Mouse (Mus musculus) neural tube, embryonic 11.5 days (tissue): ENCODE results near the gene Rnf212b. TPM values are rescaled to one million over a fixed set of nuclear protein-coding genes. Genes with fewer than 3 reads are reported as not detected.

ENCODE experiments used
- ATAC-seq: fragments of 200-750 bp; cut with Nextera tagmentation; 2 replicates; pipeline ENCODE4 v1.8.0; 2017; ENCODE audit warnings: moderate number of reproducible peaks, mild to moderate bottlenecking, moderate TSS enrichment, moderate library complexity; ENCODE audit not compliant: insufficient read depth, low FRiP score, low TSS enrichment
- DNase-seq: peaks from one replicate; pipeline ENCODE4 v3.0.0-alpha.2; 2015; ENCODE audit warnings: low spot score
- H3K27ac ChIP-seq: fragments of 300-500 bp; sonication (generic); 2 replicates; pipeline ENCODE4 v1.5.1; 2014; ENCODE audit warnings: low read depth, mild to moderate bottlenecking, low read length
- H3K27me3 ChIP-seq: fragments of 300-500 bp; sonication (generic); 2 replicates; pipeline ENCODE4 v1.6.1; 2014; ENCODE audit warnings: mild to moderate bottlenecking, low read length, mixed read lengths; ENCODE audit not compliant: control insufficient read depth, insufficient read depth
- H3K36me3 ChIP-seq: fragments of 300-500 bp; sonication (generic); 2 replicates; pipeline ENCODE4 v1.6.1; 2014; ENCODE audit warnings: mild to moderate bottlenecking, low read length, moderate library complexity, mixed read lengths; ENCODE audit not compliant: control insufficient read depth, insufficient read depth
- H3K4me1 ChIP-seq: fragments of 300-500 bp; sonication (generic); 2 replicates; pipeline ENCODE4 v1.6.1; 2014; ENCODE audit warnings: low read length, mixed read lengths; ENCODE audit not compliant: control insufficient read depth, insufficient read depth
- H3K4me2 ChIP-seq: fragments of 300-500 bp; sonication (generic); 2 replicates; pipeline ENCODE4 v1.6.1; 2014; ENCODE audit warnings: low read depth, mild to moderate bottlenecking, moderate library complexity
- H3K4me3 ChIP-seq: fragments of 300-500 bp; sonication (generic); 2 replicates; pipeline ENCODE4 v1.5.1; 2014; ENCODE audit warnings: low read depth, low read length
- H3K9ac ChIP-seq: fragments of 300-500 bp; sonication (generic); 2 replicates; pipeline ENCODE4 v1.6.1; 2014; ENCODE audit warnings: mild to moderate bottlenecking, low read length
- H3K9me3 ChIP-seq: fragments of 300-500 bp; sonication (generic); 2 replicates; pipeline ENCODE4 v1.6.1; 2016; ENCODE audit warnings: low read length; ENCODE audit not compliant: control insufficient read depth
- WGBS: fragments of 180-500 bp; shearing (Covaris S2); extraction: QIAGEN DNeasy Blood & Tissue Kit; methylation state at CpG from one replicate; pipeline ENCODE4 v1.1.7; 2014; 5-methylcytosine and 5-hydroxymethylcytosine counted together
- polyA plus RNA-seq: library from polyadenylated mRNA; unstranded; fragments of >200 nt; fragmentation: Nextera tagmentation; extraction: Ambion mirVana; gene quantifications from 2 replicates; pipeline ENCODE4 v1.2.1, GENCODE M21; 2014

Gene Rnf212b
- polyA plus RNA-seq, 1 experiment from 2014 or later: not detected

DNA sequence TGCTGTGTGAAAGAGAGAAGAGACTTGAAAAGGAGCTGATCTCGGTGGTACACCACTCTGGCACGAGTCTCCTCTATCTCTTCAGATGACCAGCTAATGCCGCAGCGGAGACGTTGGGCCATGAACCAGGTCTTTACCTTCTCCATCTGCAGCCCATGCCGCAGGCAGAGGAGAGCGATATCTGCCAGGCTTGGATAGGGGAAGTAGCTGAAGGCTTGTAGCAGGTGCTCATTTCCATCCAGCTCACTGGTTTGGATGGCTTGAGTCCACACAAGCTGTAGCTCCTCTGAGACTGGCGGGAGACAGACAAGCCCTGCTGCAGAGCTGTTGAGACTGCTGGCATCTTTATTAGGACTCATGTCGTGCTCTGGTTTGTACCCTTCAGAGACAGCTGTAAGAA lies 44.0 kb downstream of the Rnf212b start:
- H3K27me3 ChIP-seq: no peaks in the 10 kb centered on the region
- no peak overlapping the region for H3K4me3 ChIP-seq
- H3K36me3 ChIP-seq: peaks cover 3% of the 10 kb centered on the region; the same call in 1 of the 2 replicates
- no peak for DNase-seq
- H3K4me2 ChIP-seq: no peak overlapping the region
- no peaks in the 10 kb centered on the region for H3K4me1 ChIP-seq
- H3K9me3 ChIP-seq: no peaks in the 10 kb centered on the region
- WGBS: 93% methylated on average over 9 of the region's 9 CpGs
- no peak for ATAC-seq
- H3K9ac ChIP-seq: no peak overlapping the region
- no peak overlapping the region for H3K27ac ChIP-seq

DNA sequence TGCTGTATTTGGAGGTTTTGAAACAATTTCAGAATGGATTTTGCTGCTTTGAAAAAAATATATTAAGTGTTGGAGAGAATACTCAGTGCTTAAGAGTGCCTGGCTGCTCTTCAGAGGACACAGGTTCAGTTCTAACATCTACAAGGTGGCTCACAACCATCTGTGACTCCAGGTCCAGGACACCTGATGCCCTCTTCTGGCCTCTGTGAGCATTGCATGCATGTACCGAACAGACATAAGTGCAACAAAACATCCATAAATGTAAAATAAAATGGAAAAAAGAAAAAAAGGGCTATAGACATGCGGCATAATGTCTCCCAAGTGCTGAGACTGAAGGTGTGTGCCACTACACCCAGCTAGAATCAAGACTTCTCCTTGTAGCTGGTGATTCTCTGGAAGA lies 46.6 kb downstream of the Rnf212b start:
- no peak overlapping the region for H3K27ac ChIP-seq

DNA sequence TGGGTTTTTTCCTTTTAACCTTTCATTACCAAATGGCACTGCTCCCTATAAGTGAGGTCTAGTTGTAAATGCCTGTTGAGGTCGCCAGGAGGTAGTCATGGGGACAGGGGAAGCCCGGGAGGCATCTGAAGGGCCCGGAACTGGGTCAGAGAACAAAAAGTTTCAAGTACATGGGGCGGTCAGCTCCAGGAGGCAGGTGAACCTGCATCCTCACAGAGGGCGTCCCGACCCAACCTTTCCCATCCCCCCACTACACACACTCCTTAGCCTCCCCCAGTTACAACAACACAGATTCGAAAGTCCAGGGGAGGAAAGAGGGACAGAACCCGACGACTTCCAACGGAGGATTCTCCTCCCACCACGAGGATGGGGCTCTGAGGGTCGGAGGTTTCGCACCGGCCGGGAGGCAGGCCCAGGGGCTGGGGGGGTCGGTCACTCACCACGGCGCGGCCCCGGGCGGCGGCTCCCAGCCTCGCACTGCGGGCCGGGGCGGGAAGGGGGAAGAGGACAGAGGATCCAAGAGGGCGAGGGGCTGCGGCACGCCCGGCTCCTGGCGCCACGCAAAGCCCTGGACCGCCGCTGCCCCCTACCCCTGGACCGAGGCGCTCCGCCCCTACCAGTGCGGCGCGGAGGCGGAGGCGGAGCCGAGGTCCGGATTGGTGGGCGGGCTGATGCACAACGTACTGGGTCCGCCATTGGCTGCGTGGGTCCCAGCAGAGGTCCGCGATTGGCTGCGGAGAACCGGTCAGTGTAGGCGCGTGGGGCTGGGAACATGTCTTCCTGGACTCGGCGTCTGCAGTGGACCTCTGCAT lies 49.8 kb downstream of the Rnf212b start:
- under 1% methylated on average over 56 of the region's 56 CpGs for WGBS
- H3K4me3 ChIP-seq: peak overlapping the region; percentile 93
- H3K27ac ChIP-seq: peak overlapping the region; percentile 64
- peak overlapping the region; percentile 93 for H3K9ac ChIP-seq
- 0 out of 2 replicates have a peak, but pooled peaks cover 3% of the 10 kb centered on the region for H3K4me1 ChIP-seq
- peak overlapping the region; percentile 84 for H3K4me2 ChIP-seq
- ATAC-seq (peak; percentile 100), DNase-seq (peak; percentile 94)
- H3K9me3 ChIP-seq: no peaks in the 10 kb centered on the region
- H3K27me3 ChIP-seq: no peaks in the 10 kb centered on the region
- H3K36me3 ChIP-seq: no peaks in the 10 kb centered on the region

More for the DNA sequence above, 46.6 kb downstream of the Rnf212b start:
- Histone ChIP-seq H3K4me1 (0 out of 2 replicates have a peak, but pooled peaks cover 3% of the 10 kb centered on the region), H3K27me3 (no peaks in the 10 kb centered on the region), H3K9me3 (no peaks in the 10 kb centered on the region), H3K9ac (no peak overlapping the region), H3K4me2 (no peak overlapping the region), H3K36me3 (peaks cover 3% of the 10 kb centered on the region; the same call in 1 of the 2 replicates), H3K4me3 (no peak overlapping the region)
- 47% methylated on average over 2 of the region's 2 CpGs for WGBS
- DNase-seq: peak; percentile 34
- no peak for ATAC-seq

GRCm38 (mm10) chr14:54864313-54865036 lies 50.5 kb downstream of the Rnf212b start:
- Histone ChIP-seq H3K27ac (peak overlapping the region; percentile 64), H3K4me2 (peak overlapping the region; percentile 84), H3K36me3 (no peaks in the 10 kb centered on the region), H3K9ac (peak overlapping the region; percentile 93), H3K4me3 (peak overlapping the region; percentile 93), H3K9me3 (no peaks in the 10 kb centered on the region), H3K4me1 (0 out of 2 replicates have a peak, but pooled peaks cover 3% of the 10 kb centered on the region), H3K27me3 (no peaks in the 10 kb centered on the region)
- WGBS: 16% methylated on average over 21 of the region's 21 CpGs
- no peak for DNase-seq
- no peak; the same call in 1 of the 2 replicates for ATAC-seq

DNA sequence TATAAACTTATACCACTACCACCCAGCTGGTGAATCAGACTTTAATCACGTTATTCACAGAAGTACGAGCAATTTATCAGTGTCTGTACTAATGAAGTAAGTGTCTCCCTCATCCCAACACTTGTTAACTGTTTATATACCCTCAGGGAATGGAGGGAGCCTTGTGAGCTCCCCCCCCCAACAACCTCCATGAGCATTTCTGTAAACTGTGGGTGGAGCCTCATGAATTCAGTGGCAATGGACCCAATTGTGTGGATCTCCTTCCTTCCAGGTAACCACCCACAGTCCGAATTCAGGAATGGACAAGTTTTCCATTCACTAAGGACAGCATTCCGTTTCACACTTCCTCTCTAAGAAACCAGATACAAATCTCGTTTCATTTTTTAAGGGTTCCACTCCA lies 51.7 kb downstream of the Rnf212b start:
- Histone ChIP-seq H3K27me3 (no peaks in the 10 kb centered on the region), H3K9ac (no peak overlapping the region), H3K4me1 (0 out of 2 replicates have a peak, but pooled peaks cover 3% of the 10 kb centered on the region), H3K27ac (no peak overlapping the region), H3K4me2 (no peak overlapping the region), H3K9me3 (no peaks in the 10 kb centered on the region), H3K4me3 (no peak overlapping the region), H3K36me3 (no peaks in the 10 kb centered on the region)
- WGBS: 83% methylated on average over 5 of the region's 5 CpGs
- no peak for ATAC-seq
- DNase-seq: no peak

- Histone ChIP-seq H3K27ac (no peak overlapping the region), H3K36me3 (no peaks in the 10 kb centered on the region), H3K4me2 (no peak overlapping the region), H3K27me3 (no peaks in the 10 kb centered on the region), H3K9me3 (no peaks in the 10 kb centered on the region), H3K4me3 (no peak overlapping the region), H3K4me1 (0 out of 2 replicates have a peak, but pooled peaks cover 3% of the 10 kb centered on the region), H3K9ac (no peak overlapping the region)
- 80% methylated on average over 3 of the region's 3 CpGs for WGBS
- DNase-seq (no peak), ATAC-seq (no peak)
These were observed 52.3 kb downstream of the Rnf212b start for GRCm38 (mm10) chr14:54866268-54866667.

DNA sequence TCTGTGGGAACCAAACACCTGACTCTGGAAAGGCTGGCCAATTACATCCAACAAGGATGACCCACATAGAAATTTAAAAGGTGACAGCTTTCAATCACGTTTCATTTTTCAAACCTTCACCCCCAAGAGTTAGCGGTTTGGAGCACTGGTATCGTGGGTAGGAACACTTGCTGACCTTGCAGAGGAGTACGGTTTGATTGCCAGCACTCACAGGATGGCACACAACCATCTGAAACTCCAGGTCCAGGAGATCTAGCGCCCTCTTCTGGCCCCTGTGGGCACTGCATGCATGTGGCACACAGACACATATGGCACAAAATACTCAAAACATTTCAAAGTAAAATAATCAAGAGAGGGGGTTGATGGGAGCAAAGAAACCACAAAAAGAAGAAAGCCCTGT lies 53.0 kb downstream of the Rnf212b start:
- H3K4me3 ChIP-seq: no peak overlapping the region
- ATAC-seq: no peak
- DNase-seq: peak; percentile 28
- H3K27me3 ChIP-seq: no peaks in the 10 kb centered on the region
- H3K27ac ChIP-seq: no peak overlapping the region
- no peaks in the 10 kb centered on the region for H3K36me3 ChIP-seq
- 0 out of 2 replicates have a peak, but pooled peaks cover 3% of the 10 kb centered on the region for H3K4me1 ChIP-seq
- H3K9me3 ChIP-seq: no peaks in the 10 kb centered on the region
- no peak overlapping the region for H3K4me2 ChIP-seq
- no peak overlapping the region for H3K9ac ChIP-seq
- WGBS: 61% methylated on average over 5 of the region's 5 CpGs

DNA sequence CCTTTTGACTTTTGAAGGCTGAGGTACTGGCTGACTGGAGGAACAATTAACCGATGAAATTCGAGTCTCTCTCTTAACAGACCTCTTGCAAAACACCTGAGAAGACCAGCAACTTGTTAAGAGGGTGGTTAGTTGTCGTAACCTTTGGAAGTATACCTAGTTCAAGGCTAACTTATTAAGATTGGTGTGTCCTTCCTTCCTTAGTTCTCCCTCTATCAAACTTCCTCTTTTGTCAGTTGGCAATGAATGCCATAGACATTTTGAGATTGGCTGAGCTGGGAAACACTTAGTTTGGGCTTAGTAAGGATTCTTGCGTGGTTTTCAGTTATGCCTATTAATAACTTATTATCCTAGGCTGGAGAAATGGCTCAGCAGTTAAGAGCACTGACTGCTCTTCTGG lies 54.1 kb downstream of the Rnf212b start:
- Histone ChIP-seq H3K27me3 (no peaks in the 10 kb centered on the region), H3K9me3 (no peaks in the 10 kb centered on the region), H3K4me2 (no peak overlapping the region), H3K4me1 (0 out of 2 replicates have a peak, but pooled peaks cover 3% of the 10 kb centered on the region), H3K36me3 (no peaks in the 10 kb centered on the region), H3K27ac (no peak overlapping the region), H3K9ac (no peak overlapping the region), H3K4me3 (no peak overlapping the region)
- ATAC-seq: no peak
- WGBS: 85% methylated on average over 4 of the region's 4 CpGs
- no peak for DNase-seq
